Mouse (Mus musculus): ENCODE data around the gene Slco1a4. TPM values are rescaled to one million over a fixed set of nuclear protein-coding genes. Genes with fewer than 3 reads are reported as not detected.
"Not testable (repeated sequence)": the region's sequence is repeated elsewhere in the genome, so short reads cannot be mapped to it uniquely, and the experiment has no call there.

Gene Slco1a4
- total RNA-seq (2022): 10 to 100 TPM; 33.0 to 49.2 (median 34.4) TPM

- no peak for DNase-seq (ENCODE audit: low spot score in 2 of 2)
Observed at GRCm38 (mm10) chr6:141856085-141856484, at the start of gene Slco1a4. Gene Slco1a4, minus strand, starts transcription at chr6:141856199.

- no peak for DNase-seq (ENCODE audit: low spot score in 2 of 2)
Observed at GRCm38 (mm10) chr6:141898197-141898596, 42.2 kb upstream of the Slco1a4 start.

GRCm38 (mm10) chr6:141889723-141890122 is 33.7 kb upstream of the Slco1a4 start:
- no peak for DNase-seq (ENCODE audit: low spot score in 2 of 2)

GRCm38 (mm10) chr6:141888248-141888647 is 32.2 kb upstream of the Slco1a4 start:
- no peak for DNase-seq (ENCODE audit: low spot score in 2 of 2)

GRCm38 (mm10) chr6:141882581-141882980 is 26.6 kb upstream of the Slco1a4 start:
- DNase-seq (ENCODE audit: low spot score in 2 of 2): no peak

- not testable (repeated sequence) for DNase-seq (ENCODE audit: low spot score in 2 of 2)
Observed at GRCm38 (mm10) chr6:141875742-141876141, 19.7 kb upstream of the Slco1a4 start.

- DNase-seq (ENCODE audit: low spot score in 2 of 2): no peak
Observed at GRCm38 (mm10) chr6:141871711-141872110, 15.7 kb upstream of the Slco1a4 start.

GRCm38 (mm10) chr6:141868735-141869134 is 12.7 kb upstream of the Slco1a4 start:
- no peak for DNase-seq (ENCODE audit: low spot score in 2 of 2)

- DNase-seq (ENCODE audit: low spot score in 2 of 2): no peak
Observed at GRCm38 (mm10) chr6:141866026-141866425, 10.0 kb upstream of the Slco1a4 start.

GRCm38 (mm10) chr6:141857735-141858531 is 1.9 kb upstream of the Slco1a4 start:
- no peak for DNase-seq (ENCODE audit: low spot score in 2 of 2)

- DNase-seq (ENCODE audit: low spot score in 2 of 2): no peak
Observed at GRCm38 (mm10) chr6:141853616-141854015, 2.4 kb downstream of the Slco1a4 start.

GRCm38 (mm10) chr6:141849051-141849450 is 6.9 kb downstream of the Slco1a4 start:
- no peak for DNase-seq (ENCODE audit: low spot score in 2 of 2)

GRCm38 (mm10) chr6:141797837-141798236 is 58.2 kb downstream of the Slco1a4 start:
- DNase-seq (ENCODE audit: low spot score in 2 of 2): peak; percentile 5 to 18

- DNase-seq (ENCODE audit: low spot score in 2 of 2): no peak
Observed at GRCm38 (mm10) chr6:141774476-141774875, 81.5 kb downstream of the Slco1a4 start.

- no peak for DNase-seq (ENCODE audit: low spot score in 2 of 2)
Observed at GRCm38 (mm10) chr6:141773710-141774109, 82.3 kb downstream of the Slco1a4 start, which contains the start of gene Gm5724. Gene Gm5724, minus strand, starts transcription at chr6:141773810.

Other genes with a start within 250 kb of the Slco1a4 start
- under 1 TPM; 0.08 to 0.14 (median 0.10) TPM for gene Slco1b2, start 226.7 kb downstream of the Slco1a4 start, total RNA-seq (2022)
- under 1 TPM in 1 of 4 experiments, not detected in 3; 0.14 TPM for gene Gm5724, start 82.4 kb downstream of the Slco1a4 start, total RNA-seq (2022)
- not detected for gene Slco1a1, start 90.8 kb upstream of the Slco1a4 start, total RNA-seq (2022)
- gene Gm6614, start 155.2 kb upstream of the Slco1a4 start, total RNA-seq (2022): under 1 TPM in 1 of 4 experiments, not detected in 3; 0.12 TPM

All from layer of hippocampus, adult 8-10 months (tissue).